Mouse (Mus musculus): ENCODE data around the gene Icam2. TPM values are rescaled to one million over a fixed set of nuclear protein-coding genes. Genes with fewer than 3 reads are reported as not detected.

Icam2 gene
- polyA plus RNA-seq, 1 experiment = 9.4 TPM

DNA sequence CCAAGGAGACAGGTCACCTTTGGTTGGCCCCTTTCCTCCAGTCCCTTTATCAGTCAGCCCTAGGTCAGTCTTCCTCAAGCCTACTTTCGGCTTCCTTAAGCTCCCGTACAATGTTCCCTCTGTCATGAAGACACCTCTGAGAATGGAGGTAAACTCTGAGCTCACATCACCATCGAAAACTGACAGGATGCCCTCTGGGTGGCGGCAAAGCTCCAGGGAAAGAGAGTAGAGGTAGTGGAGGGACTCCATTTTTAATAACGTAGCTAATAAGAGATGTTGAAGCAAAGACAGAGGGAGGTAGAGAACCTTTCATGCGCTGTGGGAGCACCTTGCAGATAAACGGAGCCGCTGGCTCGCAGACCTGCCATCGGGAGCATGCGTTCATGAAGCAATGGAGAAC lies 6.9 kb downstream of the Icam2 start:
- no peak for TF ChIP-seq CTCF (IDR thresholded peaks at IDR 0.05; ENCODE audit: low read depth, low read length)
- TF ChIP-seq POLR2A (IDR thresholded peaks at IDR 0.05; ENCODE audit: borderline replicate concordance, low read depth, low read length) = no peak
- Histone ChIP-seq H3K27ac (ENCODE audit: insufficient read depth, low read depth, low read length) (no peak overlapping the region), H3K4me3 (ENCODE audit: insufficient read depth, low read length) (no peak overlapping the region), H3K4me1 (ENCODE audit: control insufficient read depth, insufficient read depth, low read length) (peaks cover 16% of the 10 kb centered on the region)

DNA sequence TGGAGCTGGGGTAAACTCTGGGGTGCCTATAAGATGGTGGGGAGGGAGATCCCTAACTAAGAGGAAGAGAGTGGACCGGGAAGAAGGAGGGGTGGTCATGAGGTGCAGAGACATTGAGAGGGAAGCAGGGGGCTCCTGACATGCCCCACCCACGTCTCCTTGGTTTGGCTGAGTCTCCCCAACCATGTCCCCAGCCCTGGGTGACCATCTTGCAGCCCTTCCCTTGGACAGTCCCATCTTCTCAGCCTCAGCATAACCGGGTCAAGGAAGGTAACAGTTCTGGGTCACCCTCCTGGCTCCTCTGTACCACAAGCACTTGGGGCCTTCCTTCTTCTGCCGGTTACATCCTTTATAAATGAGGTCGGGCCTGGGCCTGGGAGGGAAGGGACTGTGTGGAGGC lies 12.9 kb downstream of the Icam2 start:
- Histone ChIP-seq H3K27ac (ENCODE audit: insufficient read depth, low read depth, low read length) (no peak overlapping the region), H3K4me3 (ENCODE audit: insufficient read depth, low read length) (no peak overlapping the region), H3K4me1 (ENCODE audit: control insufficient read depth, insufficient read depth, low read length) (no peaks in the 10 kb centered on the region)
- TF ChIP-seq POLR2A (IDR thresholded peaks at IDR 0.05; ENCODE audit: borderline replicate concordance, low read depth, low read length) (no peak), CTCF (IDR thresholded peaks at IDR 0.05; ENCODE audit: low read depth, low read length) (no peak)

DNA sequence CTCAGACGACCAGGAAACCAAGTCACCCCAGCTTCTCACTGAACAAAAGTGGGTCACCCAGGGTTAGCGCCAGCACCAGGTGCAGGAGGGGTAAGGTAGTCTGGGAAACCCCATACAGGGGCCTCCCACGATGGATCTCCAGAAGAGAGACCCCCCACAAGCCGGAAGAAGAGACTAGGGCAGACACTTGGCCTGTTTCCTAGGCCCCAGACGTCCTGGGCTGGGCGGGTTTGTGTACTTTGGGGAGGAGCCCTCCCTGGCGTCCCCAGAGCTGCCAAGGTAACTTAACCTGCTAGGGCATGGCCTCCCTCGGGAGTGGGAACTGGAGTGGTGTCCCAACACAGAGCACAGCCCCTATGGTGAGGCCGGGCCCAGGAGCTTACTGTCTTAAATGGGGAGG lies 13.3 kb downstream of the Icam2 start:
- H3K4me1 ChIP-seq (ENCODE audit: control insufficient read depth, insufficient read depth, low read length) = no peaks in the 10 kb centered on the region
- H3K4me3 ChIP-seq (ENCODE audit: insufficient read depth, low read length) = no peak overlapping the region
- TF ChIP-seq POLR2A (IDR thresholded peaks at IDR 0.05; ENCODE audit: borderline replicate concordance, low read depth, low read length) = no peak
- TF ChIP-seq CTCF (IDR thresholded peaks at IDR 0.05; ENCODE audit: low read depth, low read length) = no peak
- H3K27ac ChIP-seq (ENCODE audit: insufficient read depth, low read depth, low read length) = no peak overlapping the region

DNA sequence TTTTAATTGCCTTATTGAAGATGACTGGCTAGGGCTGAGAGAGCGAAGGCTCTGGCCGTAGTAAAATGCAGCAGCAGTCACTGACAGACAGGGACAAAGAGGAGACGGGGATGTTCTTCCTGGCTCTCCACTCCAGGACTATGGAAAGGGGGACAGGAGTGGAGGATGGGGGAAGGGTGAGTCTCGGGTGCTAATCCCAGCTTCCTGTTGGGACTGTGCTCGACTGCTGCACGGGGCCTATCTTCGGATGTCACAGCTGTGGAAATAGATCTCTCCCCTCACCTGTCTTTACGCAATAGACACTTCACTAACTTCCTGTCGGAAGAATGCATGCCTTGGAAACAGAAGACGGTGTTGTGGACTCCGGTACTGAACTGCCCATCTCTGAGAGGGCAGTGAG lies 13.9 kb downstream of the Icam2 start:
- TF ChIP-seq CTCF (IDR thresholded peaks at IDR 0.05; ENCODE audit: low read depth, low read length) = no peak
- no peak for TF ChIP-seq POLR2A (IDR thresholded peaks at IDR 0.05; ENCODE audit: borderline replicate concordance, low read depth, low read length)
- Histone ChIP-seq H3K4me1 (ENCODE audit: control insufficient read depth, insufficient read depth, low read length) (no peaks in the 10 kb centered on the region), H3K27ac (ENCODE audit: insufficient read depth, low read depth, low read length) (no peak overlapping the region), H3K4me3 (ENCODE audit: insufficient read depth, low read length) (no peak overlapping the region)

DNA sequence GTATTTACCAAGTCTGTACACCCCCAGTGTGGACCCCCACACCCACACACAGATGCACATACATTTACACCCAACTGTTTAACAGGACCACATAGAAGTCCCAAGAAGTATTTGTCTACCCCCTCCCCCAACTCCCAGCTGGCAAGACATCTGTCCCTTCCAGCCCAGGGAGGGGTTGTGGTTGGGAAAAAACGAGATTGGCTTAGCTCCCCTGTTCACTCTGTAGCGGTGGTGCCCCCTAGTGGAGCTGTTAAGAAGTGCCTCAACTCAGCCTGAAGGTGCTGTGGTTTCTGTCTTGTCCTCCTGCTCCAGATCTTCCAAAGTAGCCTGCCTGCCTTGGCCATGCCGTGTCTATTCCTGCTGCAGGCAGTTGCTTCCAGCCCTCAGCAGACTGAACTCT lies 21.6 kb downstream of the Icam2 start:
- H3K4me3 ChIP-seq (ENCODE audit: insufficient read depth, low read length) = no peak overlapping the region
- peaks cover 4% of the 10 kb centered on the region for H3K4me1 ChIP-seq (ENCODE audit: control insufficient read depth, insufficient read depth, low read length)
- TF ChIP-seq CTCF (IDR thresholded peaks at IDR 0.05; ENCODE audit: low read depth, low read length) = peak; percentile 90
- TF ChIP-seq POLR2A (IDR thresholded peaks at IDR 0.05; ENCODE audit: borderline replicate concordance, low read depth, low read length) = no peak
- no peak overlapping the region for H3K27ac ChIP-seq (ENCODE audit: insufficient read depth, low read depth, low read length)

DNA sequence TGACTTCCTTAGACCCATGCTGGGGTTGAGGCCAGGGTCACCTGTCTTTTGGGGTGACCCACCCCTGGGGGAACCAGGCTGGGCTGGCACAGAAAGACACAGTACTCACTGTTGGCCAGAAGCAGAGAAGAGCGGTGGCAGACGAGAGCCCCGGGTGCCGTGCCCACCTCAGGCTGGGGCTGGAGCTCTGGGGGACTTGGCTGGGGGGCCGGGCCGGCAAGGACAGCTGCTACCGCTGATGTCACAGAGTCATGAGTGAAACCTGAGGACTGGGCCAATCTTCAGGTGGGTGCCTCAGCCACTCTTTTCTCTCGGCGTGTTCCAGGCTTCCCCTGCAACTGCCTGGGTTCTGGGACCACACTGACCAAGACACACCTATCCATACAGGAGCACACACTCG lies 22.5 kb downstream of the Icam2 start, which contains the start of gene Prr29:
Gene Prr29, plus strand, starts transcription at position 107 of the 400 bp plus-strand sequence.
- Histone ChIP-seq H3K4me3 (ENCODE audit: insufficient read depth, low read length) (no peak within 1 kb of the TSS), H3K27ac (ENCODE audit: insufficient read depth, low read depth, low read length) (no peak within 1 kb of the TSS), H3K4me1 (ENCODE audit: control insufficient read depth, insufficient read depth, low read length) (peaks cover 4% of the 10 kb centered on the region)
- TF ChIP-seq POLR2A (IDR thresholded peaks at IDR 0.05; ENCODE audit: borderline replicate concordance, low read depth, low read length) = no peak

DNA sequence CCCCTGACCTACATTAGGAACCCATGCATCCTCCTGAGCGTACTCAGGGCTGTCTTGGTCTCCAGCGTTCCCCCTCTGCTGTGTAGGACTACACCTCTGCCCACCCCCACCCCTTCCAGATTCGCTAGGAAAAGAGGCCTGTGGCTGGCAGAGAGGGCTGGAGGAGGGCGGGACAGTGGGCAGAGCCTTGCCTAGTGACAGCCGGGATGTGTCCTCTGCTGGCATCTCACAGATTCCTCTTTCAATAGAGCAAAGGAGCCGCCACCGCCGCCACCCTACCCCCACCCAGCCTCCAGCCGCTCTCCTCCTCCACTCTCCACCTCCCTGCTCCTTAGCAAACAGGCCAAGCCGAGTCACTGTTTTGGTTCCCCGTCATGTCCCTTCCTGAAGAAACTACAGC lies 23.2 kb downstream of the Icam2 start:
- TF ChIP-seq POLR2A (IDR thresholded peaks at IDR 0.05; ENCODE audit: borderline replicate concordance, low read depth, low read length) (no peak), CTCF (IDR thresholded peaks at IDR 0.05; ENCODE audit: low read depth, low read length) (no peak)
- peaks cover 4% of the 10 kb centered on the region for H3K4me1 ChIP-seq (ENCODE audit: control insufficient read depth, insufficient read depth, low read length)
- H3K4me3 ChIP-seq (ENCODE audit: insufficient read depth, low read length) = no peak overlapping the region
- H3K27ac ChIP-seq (ENCODE audit: insufficient read depth, low read depth, low read length) = no peak overlapping the region

DNA sequence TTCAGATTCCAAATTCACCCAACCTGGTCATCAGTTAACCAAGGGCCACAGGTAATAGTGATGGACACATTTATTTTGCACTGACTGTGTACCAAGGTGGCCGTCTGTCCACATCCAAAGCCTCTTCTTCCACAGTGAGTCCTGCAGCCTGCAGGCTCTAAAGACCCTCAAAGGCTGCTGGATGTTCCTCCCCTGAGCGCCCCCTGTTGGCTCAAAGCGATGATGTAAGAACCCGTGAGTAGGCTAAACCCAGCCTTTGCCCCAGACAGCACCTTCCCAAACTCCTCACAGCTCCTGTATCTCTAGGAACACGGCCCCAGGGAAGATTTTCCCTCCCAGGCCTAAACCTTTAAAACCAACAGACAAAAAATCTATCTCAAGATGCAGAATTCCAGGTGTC lies 28.5 kb downstream of the Icam2 start:
- peaks cover 16% of the 10 kb centered on the region for H3K4me1 ChIP-seq (ENCODE audit: control insufficient read depth, insufficient read depth, low read length)
- TF ChIP-seq POLR2A (IDR thresholded peaks at IDR 0.05; ENCODE audit: borderline replicate concordance, low read depth, low read length) (no peak), CTCF (IDR thresholded peaks at IDR 0.05; ENCODE audit: low read depth, low read length) (0 out of 2 replicates have a peak, but pooled peaks have one; percentile 29)
- no peak overlapping the region for H3K27ac ChIP-seq (ENCODE audit: insufficient read depth, low read depth, low read length)
- no peak overlapping the region for H3K4me3 ChIP-seq (ENCODE audit: insufficient read depth, low read length)

DNA sequence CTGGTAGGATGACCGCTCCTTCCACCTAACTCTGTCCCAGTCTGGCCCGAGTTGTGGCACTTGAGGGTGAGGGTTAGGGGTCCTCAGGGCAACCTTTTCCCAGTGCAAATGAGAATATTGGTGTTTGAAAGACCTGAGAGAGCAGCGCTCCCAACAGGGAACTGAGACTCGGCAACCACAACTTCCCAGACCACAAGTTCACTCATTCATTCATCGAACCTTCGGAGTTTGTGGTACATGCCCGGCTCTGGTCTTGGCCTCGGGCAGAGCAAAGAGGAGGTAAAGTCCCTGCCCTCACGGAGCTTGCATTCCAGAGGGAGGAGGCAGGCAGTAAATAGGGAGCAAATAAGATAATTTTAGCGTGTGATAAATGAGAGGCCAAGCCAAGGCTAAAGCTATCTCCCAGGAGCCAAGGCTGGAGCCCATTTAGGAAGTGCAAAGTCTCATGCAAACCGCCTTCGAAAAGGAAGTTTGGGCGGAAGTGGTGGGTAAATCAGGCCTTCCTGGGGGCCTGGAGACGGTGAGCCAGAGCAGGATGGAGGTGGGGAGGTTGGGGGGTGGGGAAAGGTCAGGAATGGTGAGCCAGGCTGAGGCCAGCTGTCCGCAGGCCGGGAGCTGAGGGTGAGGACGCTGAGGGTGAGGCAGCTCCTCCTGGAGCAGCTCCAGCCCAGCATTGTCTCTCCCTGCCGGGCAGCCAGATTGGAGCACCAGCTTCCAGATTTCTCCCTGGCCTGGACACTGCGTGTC lies 32.3 kb downstream of the Icam2 start:
- no peak for TF ChIP-seq POLR2A (IDR thresholded peaks at IDR 0.05; ENCODE audit: borderline replicate concordance, low read depth, low read length)
- TF ChIP-seq CTCF (IDR thresholded peaks at IDR 0.05; ENCODE audit: low read depth, low read length) = no peak

DNA sequence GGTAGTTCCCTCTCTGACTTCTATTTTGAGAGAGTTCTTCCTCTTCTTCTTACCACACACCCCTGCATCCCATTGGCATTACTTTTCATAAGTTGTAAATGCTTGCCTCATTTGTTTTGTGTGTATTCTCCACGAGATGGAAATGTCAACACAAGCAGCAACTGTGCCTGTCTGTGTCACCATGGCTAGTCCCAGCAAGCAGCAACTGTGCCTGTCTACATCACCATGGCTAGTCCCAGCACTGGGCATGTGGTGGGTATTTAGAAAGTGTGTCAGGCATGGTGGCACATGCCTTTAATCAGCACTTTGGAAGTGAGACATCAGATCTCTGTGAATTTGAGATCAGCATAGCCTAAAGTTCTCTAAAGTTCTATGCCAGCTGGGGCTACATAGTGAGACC lies 33.7 kb downstream of the Icam2 start:
- Histone ChIP-seq H3K4me1 (ENCODE audit: control insufficient read depth, insufficient read depth, low read length) (peaks cover 24% of the 10 kb centered on the region), H3K4me3 (ENCODE audit: insufficient read depth, low read length) (no peak overlapping the region), H3K27ac (ENCODE audit: insufficient read depth, low read depth, low read length) (no peak overlapping the region)
- no peak for TF ChIP-seq CTCF (IDR thresholded peaks at IDR 0.05; ENCODE audit: low read depth, low read length)
- no peak for TF ChIP-seq POLR2A (IDR thresholded peaks at IDR 0.05; ENCODE audit: borderline replicate concordance, low read depth, low read length)

More for the DNA sequence above, 32.3 kb downstream of the Icam2 start:
- peak overlapping the region; percentile 11; the same call in 1 of the 2 replicates for H3K27ac ChIP-seq (ENCODE audit: insufficient read depth, low read depth, low read length)
- H3K4me1 ChIP-seq (ENCODE audit: control insufficient read depth, insufficient read depth, low read length) = peaks cover 24% of the 10 kb centered on the region
- no peak overlapping the region for H3K4me3 ChIP-seq (ENCODE audit: insufficient read depth, low read length)

Measured in bone marrow macrophage, adult 2 months (primary cell).